Mouse (Mus musculus): ENCODE measurements around the gene Desi2. TPM values are rescaled to one million over a fixed set of nuclear protein-coding genes. Genes with fewer than 3 reads are reported as not detected.
A peak's percentile ranks its signal among the peaks of the same experiment; 100 is the strongest.
"Not testable (repeated sequence)": the region's sequence is repeated elsewhere in the genome, so short reads cannot be mapped to it uniquely, and the experiment has no call there.

Desi2 gene
- polyA plus RNA-seq, 1 experiment from 2014 or later: 14.7 TPM

GRCm38 (mm10) chr1:178228888-178229287 lies 41.7 kb downstream of the Desi2 start:
- not testable (repeated sequence) for H3K27ac ChIP-seq; DNase-seq (ENCODE audit: extremely low spot score, low spot score); H3K27me3 ChIP-seq (ENCODE audit: poor library complexity, severe bottlenecking); H3K4me1 ChIP-seq; H3K4me3 ChIP-seq
- WGBS: 97% methylated on average over 4 of the region's 4 CpGs
- H3K36me3 ChIP-seq (replicated peaks): peaks cover 61% of the 10 kb centered on the region
- H3K9me3 ChIP-seq: peaks cover 49% of the 10 kb centered on the region

GRCm38 (mm10) chr1:178234109-178234508 lies 46.9 kb downstream of the Desi2 start:
- no peak for DNase-seq (ENCODE audit: extremely low spot score, low spot score)
- Histone ChIP-seq H3K27ac (no peak overlapping the region), H3K27me3 (ENCODE audit: poor library complexity, severe bottlenecking) (no peaks in the 10 kb centered on the region), H3K9me3 (peaks cover under 1% of the 10 kb centered on the region; the same call in 1 of the 2 replicates), H3K4me1 (no peaks in the 10 kb centered on the region), H3K36me3 (replicated peaks) (peaks cover 13% of the 10 kb centered on the region), H3K4me3 (no peak overlapping the region)
- WGBS: 89% methylated on average over 3 of the region's 3 CpGs

- WGBS: 84% methylated on average over 2 of the region's 2 CpGs
- H3K27ac ChIP-seq: no peak overlapping the region
- peaks cover 9% of the 10 kb centered on the region for H3K36me3 ChIP-seq (replicated peaks)
- no peak for DNase-seq (ENCODE audit: extremely low spot score, low spot score)
- no peaks in the 10 kb centered on the region for H3K27me3 ChIP-seq (ENCODE audit: poor library complexity, severe bottlenecking)
- H3K4me1 ChIP-seq: no peaks in the 10 kb centered on the region
- no peaks in the 10 kb centered on the region for H3K9me3 ChIP-seq
- no peak overlapping the region for H3K4me3 ChIP-seq
Observed at GRCm38 (mm10) chr1:178235919-178236466, 48.8 kb downstream of the Desi2 start.

- no peaks in the 10 kb centered on the region for H3K9me3 ChIP-seq
- 98% methylated on average over 1 of the region's 1 CpGs for WGBS
- no peak overlapping the region for H3K27ac ChIP-seq
- H3K27me3 ChIP-seq (ENCODE audit: poor library complexity, severe bottlenecking): no peaks in the 10 kb centered on the region
- H3K4me3 ChIP-seq: no peak overlapping the region
- H3K36me3 ChIP-seq (replicated peaks): peaks cover 9% of the 10 kb centered on the region
- no peaks in the 10 kb centered on the region for H3K4me1 ChIP-seq
- DNase-seq (ENCODE audit: extremely low spot score, low spot score): no peak
Observed at GRCm38 (mm10) chr1:178238676-178239075, 51.5 kb downstream of the Desi2 start.

GRCm38 (mm10) chr1:178241884-178242508 lies 54.8 kb downstream of the Desi2 start:
- H3K4me3 ChIP-seq: no peak overlapping the region
- no peaks in the 10 kb centered on the region for H3K4me1 ChIP-seq
- no peak for DNase-seq (ENCODE audit: extremely low spot score, low spot score)
- WGBS: 86% methylated on average over 1 of the region's 1 CpGs
- H3K9me3 ChIP-seq: no peaks in the 10 kb centered on the region
- peaks cover 27% of the 10 kb centered on the region for H3K36me3 ChIP-seq (replicated peaks)
- no peaks in the 10 kb centered on the region for H3K27me3 ChIP-seq (ENCODE audit: poor library complexity, severe bottlenecking)
- H3K27ac ChIP-seq: no peak overlapping the region

- H3K9me3 ChIP-seq: no peaks in the 10 kb centered on the region
- H3K4me1 ChIP-seq: no peaks in the 10 kb centered on the region
- no peak for DNase-seq (ENCODE audit: extremely low spot score, low spot score)
- WGBS: 91% methylated on average over 1 of the region's 1 CpGs
- no peaks in the 10 kb centered on the region for H3K27me3 ChIP-seq (ENCODE audit: poor library complexity, severe bottlenecking)
- H3K27ac ChIP-seq: no peak overlapping the region
- H3K36me3 ChIP-seq (replicated peaks): peaks cover 41% of the 10 kb centered on the region
- no peak overlapping the region for H3K4me3 ChIP-seq
Observed at GRCm38 (mm10) chr1:178248107-178248820, 61.0 kb downstream of the Desi2 start.

- no peak for DNase-seq (ENCODE audit: extremely low spot score, low spot score)
- Histone ChIP-seq H3K9me3 (no peaks in the 10 kb centered on the region), H3K4me3 (no peak overlapping the region), H3K4me1 (no peaks in the 10 kb centered on the region), H3K27me3 (ENCODE audit: poor library complexity, severe bottlenecking) (no peaks in the 10 kb centered on the region), H3K36me3 (replicated peaks) (peaks cover 35% of the 10 kb centered on the region), H3K27ac (no peak overlapping the region)
- 87% methylated on average over 4 of the region's 4 CpGs for WGBS
Observed at GRCm38 (mm10) chr1:178254598-178254997, 67.4 kb downstream of the Desi2 start.

GRCm38 (mm10) chr1:178256351-178256750 lies 69.1 kb downstream of the Desi2 start:
- H3K27me3 ChIP-seq (ENCODE audit: poor library complexity, severe bottlenecking): no peaks in the 10 kb centered on the region
- 92% methylated on average over 4 of the region's 4 CpGs for WGBS
- no peaks in the 10 kb centered on the region for H3K4me1 ChIP-seq
- DNase-seq (ENCODE audit: extremely low spot score, low spot score): no peak
- no peaks in the 10 kb centered on the region for H3K9me3 ChIP-seq
- no peak overlapping the region for H3K27ac ChIP-seq
- no peak overlapping the region for H3K4me3 ChIP-seq
- peaks cover 18% of the 10 kb centered on the region for H3K36me3 ChIP-seq (replicated peaks)

GRCm38 (mm10) chr1:178258821-178259220 lies 71.6 kb downstream of the Desi2 start:
- 90% methylated on average over 2 of the region's 2 CpGs for WGBS
- no peaks in the 10 kb centered on the region for H3K9me3 ChIP-seq
- no peaks in the 10 kb centered on the region for H3K4me1 ChIP-seq
- no peak for DNase-seq (ENCODE audit: extremely low spot score, low spot score)
- no peaks in the 10 kb centered on the region for H3K27me3 ChIP-seq (ENCODE audit: poor library complexity, severe bottlenecking)
- no peak overlapping the region for H3K27ac ChIP-seq
- peaks cover 17% of the 10 kb centered on the region for H3K36me3 ChIP-seq (replicated peaks)
- H3K4me3 ChIP-seq: no peak overlapping the region

GRCm38 (mm10) chr1:178265381-178265780 lies 78.2 kb downstream of the Desi2 start:
- H3K4me1 ChIP-seq; DNase-seq (ENCODE audit: extremely low spot score, low spot score); H3K27ac ChIP-seq; H3K9me3 ChIP-seq; H3K36me3 ChIP-seq (replicated peaks); H3K27me3 ChIP-seq (ENCODE audit: poor library complexity, severe bottlenecking); H3K4me3 ChIP-seq: not testable (repeated sequence)
- 91% methylated on average over 3 of the region's 3 CpGs for WGBS

GRCm38 (mm10) chr1:178270635-178271034 lies 83.4 kb downstream of the Desi2 start:
- Histone ChIP-seq H3K4me3 (no peak overlapping the region), H3K9me3 (no peaks in the 10 kb centered on the region), H3K27ac (no peak overlapping the region), H3K36me3 (replicated peaks) (no peaks in the 10 kb centered on the region), H3K27me3 (ENCODE audit: poor library complexity, severe bottlenecking) (peaks cover 6% of the 10 kb centered on the region), H3K4me1 (peaks cover under 1% of the 10 kb centered on the region; the same call in 1 of the 2 replicates)
- DNase-seq (ENCODE audit: extremely low spot score, low spot score): no peak
- WGBS: 90% methylated on average over 6 of the region's 6 CpGs

- Histone ChIP-seq H3K4me3 (peak overlapping the region; percentile 69), H3K27ac (0 out of 2 replicates have a peak overlapping the region, but pooled peaks have one; percentile 92), H3K4me1 (peaks cover 13% of the 10 kb centered on the region), H3K36me3 (replicated peaks) (no peaks in the 10 kb centered on the region), H3K9me3 (no peaks in the 10 kb centered on the region), H3K27me3 (ENCODE audit: poor library complexity, severe bottlenecking) (peaks cover 31% of the 10 kb centered on the region)
- WGBS: 54% methylated on average over 9 of the region's 9 CpGs
- DNase-seq (ENCODE audit: extremely low spot score, low spot score): no peak
Observed at GRCm38 (mm10) chr1:178275174-178275730, 88.0 kb downstream of the Desi2 start.

GRCm38 (mm10) chr1:178275738-178276053 lies 88.5 kb downstream of the Desi2 start:
- Histone ChIP-seq H3K27ac (peak overlapping the region; percentile 92), H3K9me3 (no peaks in the 10 kb centered on the region), H3K4me3 (peak overlapping the region; percentile 69), H3K27me3 (ENCODE audit: poor library complexity, severe bottlenecking) (peaks cover 31% of the 10 kb centered on the region), H3K4me1 (peaks cover 13% of the 10 kb centered on the region), H3K36me3 (replicated peaks) (no peaks in the 10 kb centered on the region)
- no peak for DNase-seq (ENCODE audit: extremely low spot score, low spot score)
- WGBS: 9% methylated on average over 11 of the region's 11 CpGs
